ENCODE assay signal across 9 mouse cellular contexts in the genomic region with DNA sequence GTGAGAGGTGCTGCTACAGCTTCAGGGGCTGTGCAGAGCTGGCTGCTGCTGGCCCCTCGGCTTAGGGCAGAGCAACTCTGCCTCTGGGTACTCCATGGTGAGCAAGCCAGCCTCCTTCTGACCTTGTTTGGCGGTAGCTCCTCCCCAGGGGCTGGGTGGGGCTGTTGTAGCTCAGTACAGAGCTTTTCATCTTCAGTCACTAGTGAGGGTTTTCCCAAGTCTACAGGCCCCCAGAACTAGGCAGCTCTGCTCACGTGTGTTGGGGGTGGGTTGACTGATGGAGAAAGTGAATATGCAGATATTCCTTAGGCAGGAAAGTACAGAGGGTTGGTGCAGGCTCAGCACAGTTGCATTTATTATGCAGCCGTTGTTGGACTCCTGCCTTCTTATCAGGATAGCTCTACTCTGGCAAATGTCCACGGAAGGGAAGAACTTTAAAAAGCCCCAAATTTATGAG.
DNase-seq lines count a peak whose midpoint lies in the region; ATAC-seq lines count a peak whose summit lies in the region.
"Had no signal": no experiment of that assay in that cellular context is flagged by ENCODE, and none has a peak within 500 bp of the region (broad histone marks: within the 10 kb centered on the region; RNA-seq: fewer than 3 reads in every experiment).

No protein-coding gene starts in this region.

- H3K27me3 ChIP-seq in liver, embryonic 12.5 days (replicated peaks): no peaks in the 10 kb centered on the region
- H3K27me3 ChIP-seq: hindbrain, embryonic 15.5 days had no signal

- H3K27ac ChIP-seq in liver, embryonic 12.5 days: peak overlapping the region; percentile 55
- H3K27ac ChIP-seq: hindbrain, embryonic 15.5 days had no signal

- no peak overlapping the region for H3K4me3 ChIP-seq in liver, embryonic 12.5 days
- H3K4me3 ChIP-seq: hindbrain, embryonic 15.5 days had no signal

- H3K36me3 ChIP-seq in liver, embryonic 12.5 days: peaks cover 49% of the 10 kb centered on the region
- H3K36me3 ChIP-seq: hindbrain, embryonic 15.5 days had no signal

- peaks cover 60% of the 10 kb centered on the region for H3K4me1 ChIP-seq in liver, embryonic 12.5 days

- peak overlapping the region; percentile 35 for H3K4me2 ChIP-seq in liver, embryonic 12.5 days
- H3K4me2 ChIP-seq: hindbrain, embryonic 15.5 days had no signal

- peak; percentile 79 for ATAC-seq in liver, embryonic 12.5 days

- no peak overlapping the region for H3K9ac ChIP-seq in liver, embryonic 12.5 days
- H3K9ac ChIP-seq: hindbrain, embryonic 15.5 days had no signal

- peak; percentile 41 for DNase-seq in embryo, embryonic 10.5 days (ENCODE audit: low spot score)
- no peak for DNase-seq in embryo, embryonic 10 days (ENCODE audit: low spot score)
- DNase-seq in spleen, adult 12 weeks (ENCODE audit: low spot score): peak; percentile 60
- no peak for DNase-seq in spleen, adult 18-20 months
- DNase-seq in heart, adult 9 months (ENCODE audit: low spot score in 2 of 2): peak; percentile 35 to 54
- no peak for DNase-seq in right cerebral cortex, postnatal 25 days
- no peak for DNase-seq in right cerebral cortex, postnatal 10 days (ENCODE audit: low spot score in 2 of 2)

- no peaks in the 10 kb centered on the region for H3K9me3 ChIP-seq in liver, embryonic 12.5 days (replicated peaks)
- H3K9me3 ChIP-seq: hindbrain, embryonic 15.5 days had no signal

- WGBS in liver, embryonic 12.5 days (ENCODE audit: insufficient replicate concordance): 31% methylated on average over 5 of the region's 5 CpGs

Comparison
In these comparisons a context has a peak if more than half of its experiments do, and no peak if none do; other contexts are left out.
1. DNase-seq: peak in embryo, embryonic 10.5 days (single experiment), spleen, adult 12 weeks (single experiment) and heart, adult 9 months (2 of 2); none in embryo, embryonic 10 days (single experiment), spleen, adult 18-20 months (0 of 2), right cerebral cortex, postnatal 25 days (single experiment) and right cerebral cortex, postnatal 10 days (0 of 2).